Mouse (Mus musculus): ENCODE measurements around the gene Gpx6.

The Gpx6 gene

DNA sequence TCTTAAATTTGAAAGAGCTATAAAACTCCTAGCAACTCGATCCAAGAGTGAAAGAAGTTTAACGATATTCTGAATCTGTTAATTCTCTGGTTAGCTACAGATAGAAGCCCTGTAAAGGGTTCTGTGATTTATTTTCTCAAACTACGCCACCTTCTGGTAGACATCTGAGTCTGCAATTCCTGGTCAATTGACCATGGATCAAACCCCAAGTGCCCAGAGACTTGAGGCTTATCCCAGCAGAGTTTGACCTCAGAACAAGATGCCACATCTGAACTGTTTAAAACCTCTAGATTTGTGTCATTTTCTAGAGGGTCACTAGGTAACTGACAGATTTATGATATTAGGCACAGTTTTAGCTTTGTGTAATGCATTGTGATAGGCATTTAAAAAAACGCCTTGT lies 14.3 kb downstream of the Gpx6 start:
- no peak for DNase-seq

GRCm38 (mm10) chr13:21326657-21327211 lies 14.8 kb downstream of the Gpx6 start:
- DNase-seq: peak; percentile 81

- DNase-seq: no peak
These were observed 15.5 kb downstream of the Gpx6 start for GRCm38 (mm10) chr13:21327424-21327823.

- no peak for DNase-seq
These were observed 34.7 kb downstream of the Gpx6 start, which contains the start of gene Olfr1367 for GRCm38 (mm10) chr13:21346610-21347009. Gene Olfr1367 (plus strand): TSS chr13:21346910.

DNA sequence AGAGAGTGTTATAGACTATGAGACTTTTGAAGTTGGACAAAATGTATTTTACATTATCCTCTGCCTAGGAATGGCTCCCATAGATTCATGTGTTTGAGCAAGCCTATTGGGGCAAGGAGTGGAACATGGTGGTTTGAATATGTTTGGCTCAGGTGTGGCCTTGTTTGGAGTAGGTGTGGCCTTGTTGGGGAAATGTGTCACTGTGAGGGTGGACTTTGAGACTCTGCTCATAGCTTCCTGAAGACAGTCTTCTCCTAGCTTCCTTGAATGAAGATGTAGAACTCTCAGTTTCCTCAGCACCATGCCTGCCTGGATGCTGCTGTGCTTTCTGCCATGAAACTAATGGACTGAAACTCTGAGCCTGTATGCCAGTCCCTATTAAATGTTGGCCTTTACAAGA lies 38.7 kb downstream of the Gpx6 start:
- no peak for DNase-seq

DNA sequence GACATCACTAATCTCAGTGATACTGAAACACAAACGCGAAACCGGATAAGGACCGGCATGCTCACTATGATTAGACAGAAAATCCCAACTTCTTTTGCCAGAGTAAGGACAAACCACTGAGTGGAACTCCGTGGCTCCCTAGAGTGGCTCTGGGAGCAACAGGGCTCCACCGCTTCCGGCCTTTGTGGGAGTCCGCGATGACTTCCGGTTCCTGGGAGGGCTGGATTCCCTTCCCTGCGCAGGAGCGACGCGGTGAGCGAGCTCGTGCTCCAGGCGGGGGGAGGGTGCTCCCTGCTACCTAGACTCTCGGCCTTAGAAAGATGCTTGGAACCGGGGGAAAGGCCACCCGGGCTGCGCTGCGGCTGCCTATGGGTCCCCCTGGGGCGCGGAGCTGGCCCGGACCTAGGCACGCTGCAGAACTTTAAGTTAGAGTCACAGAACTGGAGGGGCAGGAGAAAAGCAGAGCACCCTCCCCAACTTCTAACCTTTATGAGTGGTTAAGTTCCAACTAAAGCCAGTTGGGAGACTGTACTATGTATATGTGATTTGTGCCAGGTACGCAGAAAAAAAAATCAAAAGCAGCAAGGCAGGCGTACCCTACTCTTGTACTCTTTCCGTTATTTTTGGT lies 50.8 kb downstream of the Gpx6 start, which contains the start of gene Zscan12:
TSS of gene Zscan12 (plus strand) at position 200 of the 628 bp plus-strand sequence.
- DNase-seq: peak; percentile 95

GRCm38 (mm10) chr13:21363719-21364118 lies 51.8 kb downstream of the Gpx6 start:
- no peak for DNase-seq

GRCm38 (mm10) chr13:21366635-21367034 lies 54.7 kb downstream of the Gpx6 start:
- no peak for DNase-seq

Measured in right cerebral cortex, adult 18-20 months (tissue).